Mouse (Mus musculus) intestine, postnatal 0 days (tissue): ENCODE measurements at regions not wholly inside any gene's neighbourhood (a gene's known extent, or its start where the extent isn't known, plus 50 kb on each side); places are given as distances from the start of the nearest gene placed in this dataset.

Source experiments
- ATAC-seq: fragments of 200-750 bp; cut with Nextera tagmentation; 2 replicates; pipeline ENCODE4 v1.8.0; 2017; ENCODE audit warnings: mild to moderate bottlenecking, moderate TSS enrichment, moderate library complexity
- H3K27ac ChIP-seq: fragments of 300-500 bp; sonication (generic); 2 replicates; pipeline ENCODE4 v1.5.1; 2014; ENCODE audit warnings: mild to moderate bottlenecking, low read depth, low read length, moderate library complexity
- H3K27me3 ChIP-seq: fragments of 300-500 bp; sonication (generic); replicated peaks from 2 replicates; pipeline ENCODE4 v1.6.1; 2014; ENCODE audit warnings: low read length, mixed read lengths; ENCODE audit not compliant: control insufficient read depth, insufficient read depth
- H3K36me3 ChIP-seq: fragments of 300-500 bp; sonication (generic); 2 replicates; pipeline ENCODE4 v1.6.1; 2014; ENCODE audit warnings: mild to moderate bottlenecking, moderate library complexity; ENCODE audit not compliant: control insufficient read depth, insufficient read depth
- H3K4me1 ChIP-seq: fragments of 300-500 bp; sonication (generic); replicated peaks from 2 replicates; pipeline ENCODE4 v1.6.1; 2014; ENCODE audit warnings: antibody characterized with exemption, low read length, mixed read lengths; ENCODE audit not compliant: control insufficient read depth, insufficient read depth
- H3K4me2 ChIP-seq: fragments of 300-500 bp; sonication (generic); replicated peaks from 2 replicates; pipeline ENCODE4 v1.6.1; 2014; ENCODE audit warnings: low read depth, mild to moderate bottlenecking, moderate library complexity
- H3K4me3 ChIP-seq: fragments of 300-500 bp; sonication (generic); 2 replicates; pipeline ENCODE4 v1.5.1; 2014; ENCODE audit warnings: low read depth, low read length
- H3K9ac ChIP-seq: fragments of 300-500 bp; sonication (generic); 2 replicates; pipeline ENCODE4 v1.6.1; 2014; ENCODE audit warnings: mild to moderate bottlenecking, low read depth, low read length
- H3K9me3 ChIP-seq: fragments of 300-500 bp; sonication (generic); 2 replicates; pipeline ENCODE4 v1.6.1; 2016; ENCODE audit warnings: mixed run types; ENCODE audit not compliant: control insufficient read depth
- CTCF ChIP-seq: sonication (generic); IDR thresholded peaks from 2 replicates; pipeline ENCODE4 v1.5.1; 2016; ENCODE audit warnings: low read depth, mild to moderate bottlenecking, control low read depth, antibody characterized with exemption, moderate library complexity
- WGBS: fragments of 180-500 bp; shearing (Covaris S2); extraction: QIAGEN DNeasy Blood & Tissue Kit; methylation state at CpG from one replicate; pipeline ENCODE4 v1.1.7; 2014; 5-methylcytosine and 5-hydroxymethylcytosine counted together

DNA sequence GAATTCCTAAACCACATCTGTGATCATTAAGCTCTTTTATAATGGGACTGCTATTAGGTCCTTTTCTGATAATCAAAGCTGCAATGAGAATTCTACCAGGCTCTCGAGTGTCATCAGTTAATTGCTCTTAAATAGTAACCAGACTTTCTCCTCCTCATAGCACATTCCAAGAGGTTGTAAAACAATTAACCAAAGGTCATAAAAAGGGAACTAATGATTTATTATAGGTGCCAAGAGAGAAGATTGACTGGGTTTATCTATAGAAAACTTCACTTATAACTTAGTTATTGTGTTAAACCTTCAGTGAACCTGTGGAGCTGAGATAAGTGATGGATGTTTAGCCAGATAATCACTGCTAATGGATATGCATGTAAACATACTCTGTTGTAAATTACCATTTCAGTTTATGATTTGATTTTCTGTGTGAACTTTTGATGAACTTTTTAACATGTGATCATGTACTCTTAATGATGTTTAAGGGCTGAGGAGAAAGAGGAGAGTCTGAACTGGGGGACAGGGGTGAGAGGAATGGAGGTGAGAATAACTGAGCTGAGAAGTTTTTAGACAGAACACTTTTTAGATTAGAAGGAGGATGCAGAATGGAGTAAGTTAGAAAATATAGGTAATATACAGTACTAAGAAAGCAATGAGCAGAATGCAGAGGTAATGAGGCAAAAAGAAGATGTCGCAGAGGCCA lies 228.4 kb upstream of the Cox7c start:
- Histone ChIP-seq H3K4me2 (no peak overlapping the region), H3K36me3 (no peaks in the 10 kb centered on the region), H3K27me3 (peaks cover 18% of the 10 kb centered on the region; the same call in 1 of the 2 replicates), H3K9me3 (no peaks in the 10 kb centered on the region), H3K27ac (no peak overlapping the region), H3K4me1 (no peaks in the 10 kb centered on the region), H3K4me3 (no peak overlapping the region), H3K9ac (no peak overlapping the region)
- TF ChIP-seq CTCF = no peak
- ATAC-seq = peak; percentile 22; the same call in 1 of the 2 replicates
- 32% methylated on average over 2 of the region's 2 CpGs for WGBS

GRCm38 (mm10) chr13:86238054-86238453 lies 191.3 kb upstream of the Cox7c start:
- peak; percentile 68 for TF ChIP-seq CTCF
- no peak overlapping the region for H3K27ac ChIP-seq
- no peaks in the 10 kb centered on the region for H3K4me1 ChIP-seq
- H3K27me3 ChIP-seq = no peaks in the 10 kb centered on the region
- ATAC-seq = no peak
- no peaks in the 10 kb centered on the region for H3K9me3 ChIP-seq
- H3K4me2 ChIP-seq = no peak overlapping the region
- no peak overlapping the region for H3K9ac ChIP-seq
- WGBS = 77% methylated on average over 1 of the region's 1 CpGs
- no peaks in the 10 kb centered on the region for H3K36me3 ChIP-seq
- no peak overlapping the region for H3K4me3 ChIP-seq

- WGBS = 85% methylated on average over 3 of the region's 3 CpGs
- no peaks in the 10 kb centered on the region for H3K36me3 ChIP-seq
- ATAC-seq = no peak
Measured at GRCm38 (mm10) chr13:86205641-86206040, 158.9 kb upstream of the Cox7c start.

GRCm38 (mm10) chr13:86180496-86180895 lies 133.8 kb upstream of the Cox7c start:
- TF ChIP-seq CTCF = no peak
- H3K9me3 ChIP-seq = no peaks in the 10 kb centered on the region
- no peak overlapping the region for H3K9ac ChIP-seq
- no peak overlapping the region for H3K4me2 ChIP-seq
- ATAC-seq = no peak
- no peaks in the 10 kb centered on the region for H3K27me3 ChIP-seq
- WGBS = 69% methylated on average over 2 of the region's 2 CpGs
- H3K36me3 ChIP-seq = no peaks in the 10 kb centered on the region
- no peak overlapping the region for H3K4me3 ChIP-seq
- no peak overlapping the region for H3K27ac ChIP-seq
- no peaks in the 10 kb centered on the region for H3K4me1 ChIP-seq

More at GRCm38 (mm10) chr13:86205641-86206040, 158.9 kb upstream of the Cox7c start:
- Histone ChIP-seq H3K4me2 (no peak overlapping the region), H3K9me3 (no peaks in the 10 kb centered on the region), H3K4me1 (no peaks in the 10 kb centered on the region), H3K27me3 (no peaks in the 10 kb centered on the region), H3K9ac (no peak overlapping the region), H3K4me3 (no peak overlapping the region), H3K27ac (no peak overlapping the region)
- TF ChIP-seq CTCF = no peak

DNA sequence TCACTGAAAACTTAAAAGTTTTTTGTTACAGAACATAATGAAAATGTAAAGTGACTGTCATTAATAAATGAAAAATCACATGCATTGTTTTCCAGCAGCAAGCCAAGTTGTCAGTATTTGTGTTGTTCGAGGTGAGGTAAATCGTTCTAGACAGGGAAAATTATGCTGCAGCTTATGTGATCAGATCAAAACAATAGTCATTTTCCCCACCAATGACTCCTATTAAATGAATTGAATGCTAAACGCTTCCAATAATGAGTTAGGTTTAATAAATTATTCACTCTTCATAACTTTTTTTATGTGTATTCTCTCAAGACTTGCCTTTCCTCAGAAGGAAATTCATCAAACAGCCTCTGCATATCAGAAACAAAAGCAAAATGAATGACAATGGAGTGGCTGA lies 100.6 kb upstream of the Cox7c start:
- Histone ChIP-seq H3K9me3 (no peaks in the 10 kb centered on the region), H3K27me3 (no peaks in the 10 kb centered on the region), H3K36me3 (no peaks in the 10 kb centered on the region), H3K9ac (no peak overlapping the region), H3K4me1 (no peaks in the 10 kb centered on the region), H3K4me3 (no peak overlapping the region), H3K4me2 (no peak overlapping the region), H3K27ac (no peak overlapping the region)
- no peak for ATAC-seq
- 91% methylated on average over 3 of the region's 3 CpGs for WGBS
- no peak for TF ChIP-seq CTCF

DNA sequence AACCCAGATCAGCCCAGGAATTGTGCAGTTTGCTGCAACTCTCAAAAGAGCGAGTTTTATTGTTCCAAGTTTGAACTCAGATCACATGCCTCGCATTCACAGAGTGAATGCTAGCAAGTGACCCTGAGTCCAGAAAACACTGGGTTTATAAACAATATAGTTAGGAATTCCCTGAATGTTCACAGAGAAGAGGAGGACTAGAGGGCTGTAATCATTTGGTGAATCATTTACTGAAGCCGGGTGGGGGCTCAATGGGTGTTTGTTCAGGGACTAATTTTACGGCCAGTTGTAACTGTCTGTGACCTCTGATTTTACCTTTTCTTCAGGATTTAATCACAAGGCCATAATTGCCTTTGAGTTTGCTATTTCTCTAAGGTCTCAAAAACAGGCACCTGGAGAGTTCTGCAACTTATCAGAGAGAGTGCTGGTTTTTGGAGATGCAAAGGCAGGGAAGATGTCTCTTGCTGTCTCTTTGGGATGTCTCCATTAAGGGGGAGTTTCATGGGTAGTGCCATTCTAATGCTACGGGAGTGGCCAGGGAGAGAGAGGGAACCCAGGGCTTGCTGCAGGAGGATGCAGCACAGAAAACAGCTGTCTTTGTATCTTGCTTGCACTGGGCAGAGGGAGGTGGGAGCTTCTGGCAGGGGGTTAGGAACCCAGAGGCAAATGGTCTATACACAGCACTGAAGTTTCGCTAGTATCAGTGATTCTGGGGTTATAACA lies 64.8 kb upstream of the Cox7c start:
- WGBS = 26% methylated on average over 6 of the region's 6 CpGs

More for the DNA sequence above, 64.8 kb upstream of the Cox7c start:
- no peak overlapping the region for H3K9ac ChIP-seq
- no peaks in the 10 kb centered on the region for H3K36me3 ChIP-seq
- H3K9me3 ChIP-seq = no peaks in the 10 kb centered on the region
- TF ChIP-seq CTCF = no peak
- peak overlapping the region; percentile 43 for H3K4me2 ChIP-seq
- H3K4me3 ChIP-seq = no peak overlapping the region
- peak overlapping the region; percentile 23; the same call in 1 of the 2 replicates for H3K27ac ChIP-seq
- H3K4me1 ChIP-seq = 0 out of 2 replicates have a peak, but pooled peaks cover 3% of the 10 kb centered on the region
- peak; percentile 94 for ATAC-seq
- no peaks in the 10 kb centered on the region for H3K27me3 ChIP-seq
